Mouse (Mus musculus): ENCODE measurements around the gene Gm17606. TPM values are rescaled to one million over a fixed set of nuclear protein-coding genes. Genes with fewer than 3 reads are reported as not detected.

The Gm17606 gene
- total and polyA plus RNA-seq, 3 experiments: 2.5 TPM; not detected in 2

DNA sequence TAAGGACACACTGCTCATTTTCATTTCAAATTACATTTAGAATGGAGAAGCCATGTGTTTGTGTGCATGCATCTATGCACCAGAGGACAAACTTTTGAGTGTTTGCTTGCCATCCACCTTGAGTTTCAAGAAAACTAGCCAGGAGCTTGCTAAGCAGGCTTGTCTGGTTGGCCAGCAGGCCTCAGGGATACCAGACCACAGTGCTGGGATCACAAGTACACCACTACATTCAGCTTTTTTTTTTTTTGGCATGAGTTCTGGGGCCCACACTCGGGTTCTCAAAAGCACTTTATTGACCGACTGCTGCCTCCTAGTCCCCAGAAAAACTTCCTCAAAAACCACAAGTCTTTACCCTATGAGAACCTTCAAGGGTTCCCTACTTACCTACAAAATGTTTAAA is 33.6 kb downstream of the Gm17606 start:
- dilution Hi-C loops (cut with MboI; ENCODE audit: extremely low pct_ligation_motif_present, extremely low pct_unique_long_range_greater_than_20kb, low sequenced_read_pairs) (no loop called here), in situ Hi-C loops (cut with MboI; ENCODE audit: low pct_ligation_motif_present, low pct_unique_long_range_greater_than_20kb, low sequenced_read_pairs) (no loop called here)

DNA sequence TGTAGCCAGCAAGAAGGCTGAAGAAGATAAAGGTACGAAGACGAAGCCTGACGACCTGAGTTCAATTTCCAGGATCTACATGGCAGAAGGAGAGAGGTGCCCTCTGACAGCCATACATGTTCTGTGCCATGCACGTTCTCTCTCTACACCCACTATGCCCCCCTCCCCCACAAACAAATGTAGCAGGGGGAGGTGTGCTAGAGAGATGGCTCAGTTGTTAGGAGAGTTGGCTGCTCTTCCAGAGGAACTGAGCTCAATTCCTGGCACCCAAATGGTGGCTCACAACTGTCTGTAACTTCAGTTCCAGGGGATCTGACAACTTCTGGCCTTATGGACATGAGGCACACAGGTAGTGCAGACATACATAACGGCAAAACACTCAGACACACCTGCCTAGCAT is 35.5 kb downstream of the Gm17606 start:
- H3K36me3 ChIP-seq (replicated peaks in 1 of 2; ENCODE audit: control insufficient read depth in 1 of 2, insufficient read depth in 1 of 2, low read length in 1 of 2): peaks cover 48 to 82% of the 10 kb centered on the region in 2 experiments
- no peak overlapping the region for H3K4me2 ChIP-seq (ENCODE audit: insufficient read depth, low read depth, poor library complexity, severe bottlenecking)
- H3K9me3 ChIP-seq (replicated peaks; ENCODE audit: low read length): no peaks in the 10 kb centered on the region
- H3K4me1 ChIP-seq (ENCODE audit: control insufficient read depth in 1 of 2, insufficient read depth in 2 of 2): peaks cover 0 to 2% of the 10 kb centered on the region in 2 experiments; a peak in 1 of 4 replicates
- DNase-seq (ENCODE audit: extremely low read depth): no peak
- no peak overlapping the region for H3K4me3 ChIP-seq (replicated peaks in 1 of 3; ENCODE audit: low read depth in 2 of 3, low read length in 2 of 3, poor library complexity in 1 of 3)
- TF ChIP-seq JUN (IDR thresholded peaks at IDR 0.05; ENCODE audit: insufficient read depth, low read depth, low read length) (no peak), PAX5 (IDR thresholded peaks at IDR 0.05; ENCODE audit: low read length) (no peak), SMC3 (IDR thresholded peaks at IDR 0.05; ENCODE audit: low read depth, low read length) (no peak), NELFE (IDR thresholded peaks at IDR 0.05; ENCODE audit: low read depth, low read length) (no peak), HCFC1 (IDR thresholded peaks at IDR 0.05; ENCODE audit: low read depth, low read length) (no peak), ZC3H11A (IDR thresholded peaks at IDR 0.05; ENCODE audit: low read depth, low read length) (no peak), NRF1 (IDR thresholded peaks at IDR 0.05; ENCODE audit: low read depth, low read length) (no peak), ZKSCAN1 (IDR thresholded peaks at IDR 0.05; ENCODE audit: borderline replicate concordance, low read depth, low read length) (no peak), UBTF (IDR thresholded peaks at IDR 0.05; ENCODE audit: low read depth, low read length) (no peak), RAD21 (IDR thresholded peaks at IDR 0.05; ENCODE audit: low read depth, low read length) (no peak), ELF1 (IDR thresholded peaks at IDR 0.05; ENCODE audit: low read depth, low read length) (no peak), MXI1 (IDR thresholded peaks at IDR 0.05; ENCODE audit: low read depth, low read length) (no peak), TCF12 (IDR thresholded peaks at IDR 0.05; ENCODE audit: low read depth, low read length) (no peak), RCOR1 (conservative IDR thresholded peaks at IDR 0.05; ENCODE audit: low read depth, low read length) (no peak), ZMIZ1 (IDR thresholded peaks at IDR 0.05; ENCODE audit: low read depth, low read length) (no peak), POLR2AphosphoS2 (IDR thresholded peaks at IDR 0.05; ENCODE audit: low read depth, low read length) (no peak), CHD2 (IDR thresholded peaks at IDR 0.05; ENCODE audit: low read length) (no peak), MAX (IDR thresholded peaks at IDR 0.05; ENCODE audit: low read length) (no peak), MEF2A (IDR thresholded peaks at IDR 0.05; ENCODE audit: borderline replicate concordance, low read depth, low read length) (no peak), POLR2A (IDR thresholded peaks at IDR 0.05; ENCODE audit: low read depth, low read length) (no peak)
- in situ Hi-C loops (cut with MboI; ENCODE audit: low pct_ligation_motif_present, low pct_unique_long_range_greater_than_20kb, low sequenced_read_pairs) (no loop called here), dilution Hi-C loops (cut with MboI; ENCODE audit: extremely low pct_ligation_motif_present, extremely low pct_unique_long_range_greater_than_20kb, low sequenced_read_pairs) (no loop called here)
- no peak overlapping the region for H3K9ac ChIP-seq (ENCODE audit: insufficient read depth, low read depth)
- no peaks in the 10 kb centered on the region for H3K27me3 ChIP-seq (replicated peaks)
- peaks cover 8% of the 10 kb centered on the region; the same call in 1 of the 2 replicates for H3K79me2 ChIP-seq (replicated peaks; ENCODE audit: control insufficient read depth, extremely low read depth, insufficient read depth, poor library complexity, severe bottlenecking)
- H3K27ac ChIP-seq (ENCODE audit: insufficient read depth, low read depth): no peak overlapping the region

More for the DNA sequence above, 33.6 kb downstream of the Gm17606 start:
- DNase-seq (ENCODE audit: extremely low read depth): no peak
- TF ChIP-seq NRF1 (IDR thresholded peaks at IDR 0.05; ENCODE audit: low read depth, low read length): no peak
- Histone ChIP-seq H3K4me1 (ENCODE audit: control insufficient read depth in 1 of 2, insufficient read depth in 2 of 2) (no peaks in the 10 kb centered on the region; a peak in 1 of 4 replicates), H3K4me2 (ENCODE audit: insufficient read depth, low read depth, poor library complexity, severe bottlenecking) (no peak overlapping the region), H3K36me3 (replicated peaks in 1 of 2; ENCODE audit: control insufficient read depth in 1 of 2, insufficient read depth in 1 of 2, low read length in 1 of 2) (peaks cover 46 to 84% of the 10 kb centered on the region in 2 experiments), H3K9me3 (replicated peaks; ENCODE audit: low read length) (no peaks in the 10 kb centered on the region), H3K27ac (ENCODE audit: insufficient read depth, low read depth) (no peak overlapping the region), H3K9ac (ENCODE audit: insufficient read depth, low read depth) (no peak overlapping the region), H3K4me3 (replicated peaks in 1 of 3; ENCODE audit: low read depth in 2 of 3, low read length in 2 of 3, poor library complexity in 1 of 3) (no peak overlapping the region), H3K27me3 (replicated peaks) (no peaks in the 10 kb centered on the region), H3K79me2 (replicated peaks; ENCODE audit: control insufficient read depth, extremely low read depth, insufficient read depth, poor library complexity, severe bottlenecking) (peaks cover 8% of the 10 kb centered on the region)

All from CH12.LX (cell line).